Mouse (Mus musculus): Measurements from ENCODE around the gene Best1.

Gene Best1

GRCm38 (mm10) chr19:9938156-9938823 is 63.1 kb downstream of the Best1 start:
- in situ Hi-C loops (cut with MseI, MboI), result no loop called here

DNA sequence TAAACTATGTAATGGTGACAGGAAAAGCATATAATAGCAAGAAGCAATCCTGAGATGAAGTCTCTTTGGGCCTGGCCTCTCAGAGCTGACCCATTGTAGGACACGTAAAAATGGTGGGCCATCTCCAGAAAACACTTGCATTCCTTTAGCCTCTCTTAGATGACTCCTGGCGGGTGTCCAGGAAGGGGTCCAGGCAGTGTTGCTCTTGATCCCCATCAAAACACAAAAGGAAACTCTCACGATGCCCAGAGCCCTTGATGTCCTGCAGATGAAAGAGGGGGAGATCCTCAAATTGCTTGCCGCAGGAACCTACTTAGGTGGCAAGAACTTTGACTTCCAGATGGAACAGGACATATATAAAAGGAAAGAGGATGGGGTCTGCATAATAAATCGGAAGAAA is 64.0 kb downstream of the Best1 start:
- in situ Hi-C loops (cut with MseI, MboI), result no loop called here

DNA sequence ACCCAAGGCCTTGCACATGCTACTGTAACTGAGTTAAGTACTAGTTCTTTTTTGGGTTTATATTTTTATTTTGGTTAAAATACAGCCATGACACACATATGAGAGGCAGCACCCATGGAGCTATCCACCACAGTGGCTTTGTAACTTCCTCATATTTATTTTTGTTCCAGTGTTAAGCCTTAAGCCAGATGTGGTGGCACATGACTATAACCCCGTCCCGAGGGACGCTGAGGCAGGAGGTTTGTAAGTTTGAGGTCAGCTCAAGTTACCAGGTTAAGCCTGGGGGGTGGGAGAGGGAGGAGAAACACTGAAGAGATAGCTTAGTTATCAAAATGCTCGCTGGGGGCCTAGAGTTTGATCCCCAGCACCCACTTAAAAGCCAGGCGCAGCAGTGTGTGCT is 64.9 kb downstream of the Best1 start:
- in situ Hi-C loops (cut with MseI, MboI), result no loop called here

Data from mouse trophoblast stem cell (cell line).